Mouse (Mus musculus) heart, embryonic 12.5 days (tissue): ENCODE data around the gene Dvl1. TPM values are rescaled to one million over a fixed set of nuclear protein-coding genes. Genes with fewer than 3 reads are reported as not detected.

Experiments used
- ATAC-seq: fragments of 200-750 bp; cut with Nextera tagmentation; 2 replicates; pipeline ENCODE4 v1.8.0; 2017; ENCODE audit warnings: moderate TSS enrichment, moderate library complexity; ENCODE audit not compliant: insufficient number of reproducible peaks, low FRiP score
- H3K27ac ChIP-seq: fragments of 300-500 bp; sonication (generic); 2 replicates; pipeline ENCODE4 v1.5.1; 2016; ENCODE audit warnings: mild to moderate bottlenecking, moderate library complexity; ENCODE audit not compliant: poor library complexity, severe bottlenecking
- H3K27me3 ChIP-seq: fragments of 300-500 bp; sonication (generic); replicated peaks from 2 replicates; pipeline ENCODE4 v1.6.1; 2016; ENCODE audit warnings: mild to moderate bottlenecking, moderate library complexity
- H3K36me3 ChIP-seq: fragments of 300-500 bp; sonication (generic); 2 replicates; pipeline ENCODE4 v1.6.1; 2016; ENCODE audit warnings: mild to moderate bottlenecking, moderate library complexity
- H3K4me1 ChIP-seq: fragments of 300-500 bp; sonication (generic); replicated peaks from 2 replicates; pipeline ENCODE4 v1.6.1; 2016; ENCODE audit warnings: mild to moderate bottlenecking
- H3K4me2 ChIP-seq: fragments of 300-500 bp; sonication (generic); 2 replicates; pipeline ENCODE4 v1.6.1; 2016; ENCODE audit warnings: mild to moderate bottlenecking, moderate library complexity
- H3K4me3 ChIP-seq: fragments of 300-500 bp; sonication (generic); 2 replicates; pipeline ENCODE4 v1.5.1; 2016; ENCODE audit warnings: mild to moderate bottlenecking
- H3K9ac ChIP-seq: fragments of 300-500 bp; sonication (generic); 2 replicates; pipeline ENCODE4 v1.6.1; 2016; ENCODE audit warnings: mild to moderate bottlenecking, moderate library complexity
- H3K9me3 ChIP-seq: fragments of 300-500 bp; sonication (generic); replicated peaks from 2 replicates; pipeline ENCODE4 v1.6.1; 2016; ENCODE audit warnings: mild to moderate bottlenecking, moderate library complexity
- WGBS: fragments of 180-500 bp; shearing (Covaris S2); methylation state at CpG from one replicate; pipeline ENCODE4 v1.1.7; 2016; 5-methylcytosine and 5-hydroxymethylcytosine counted together
- polyA plus RNA-seq: library from polyadenylated mRNA; unstranded; fragments of >200 nt; fragmentation: Nextera tagmentation; extraction: Ambion mirVana; gene quantifications from 2 replicates; pipeline ENCODE4 v1.2.1, GENCODE M21; 2016

Gene Dvl1
- polyA plus RNA-seq, 1 experiment from 2014 or later = 9.4 TPM

DNA sequence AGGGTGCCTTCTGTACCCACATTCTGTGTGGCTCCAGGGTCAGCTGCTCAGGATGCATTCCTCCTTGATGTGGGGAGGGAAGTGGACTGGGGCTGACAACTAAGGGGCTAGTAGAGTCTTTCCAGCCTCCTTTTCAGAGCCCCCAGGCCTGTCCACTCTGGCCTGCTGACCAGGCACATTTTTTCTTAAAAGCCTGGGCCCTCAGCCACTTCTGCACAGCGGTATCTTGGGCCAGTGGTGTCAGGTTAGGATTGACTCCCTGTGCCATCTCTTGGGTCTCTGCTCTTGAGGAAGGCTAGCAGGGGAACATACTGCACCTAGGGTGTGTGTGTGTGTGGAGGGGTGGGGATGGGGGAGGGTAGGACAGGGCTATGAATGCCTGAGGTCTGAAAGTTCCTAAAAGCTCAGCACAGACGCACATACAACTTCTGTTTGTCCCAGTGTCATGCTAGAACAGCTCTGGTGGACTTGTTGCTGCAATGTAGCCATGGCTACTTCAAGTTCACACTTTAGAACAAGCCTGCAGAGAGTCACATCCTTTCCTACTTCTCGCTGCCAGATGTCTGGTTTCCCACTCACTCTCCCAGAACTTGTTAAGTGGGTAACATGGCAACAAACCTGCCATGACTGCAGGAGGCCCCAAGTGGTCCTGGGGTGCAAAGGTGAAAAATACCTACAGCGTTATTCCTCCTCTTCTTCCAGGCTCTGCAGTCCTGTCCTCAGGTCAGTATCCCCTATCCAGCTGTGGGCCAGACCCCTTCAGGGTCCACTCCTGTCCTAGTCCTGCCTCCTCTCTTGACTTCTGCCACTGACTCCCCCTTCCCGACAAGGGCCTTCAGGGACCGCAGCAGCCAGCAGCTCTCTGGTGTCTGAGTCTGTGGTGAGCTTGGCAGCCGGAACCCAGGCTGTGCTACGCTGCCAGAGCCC, 6.9 kb upstream of the Dvl1 start:
- Histone ChIP-seq H3K4me2 (peak overlapping the region; percentile 95), H3K9me3 (no peaks in the 10 kb centered on the region), H3K9ac (peak overlapping the region; percentile 80), H3K4me1 (peaks cover 45% of the 10 kb centered on the region), H3K27me3 (peaks cover 4% of the 10 kb centered on the region; the same call in 1 of the 2 replicates), H3K4me3 (peak overlapping the region; percentile 56), H3K27ac (peak overlapping the region; percentile 77), H3K36me3 (peaks cover 23% of the 10 kb centered on the region)
- 10% methylated on average over 8 of the region's 8 CpGs for WGBS
- ATAC-seq = no peak

DNA sequence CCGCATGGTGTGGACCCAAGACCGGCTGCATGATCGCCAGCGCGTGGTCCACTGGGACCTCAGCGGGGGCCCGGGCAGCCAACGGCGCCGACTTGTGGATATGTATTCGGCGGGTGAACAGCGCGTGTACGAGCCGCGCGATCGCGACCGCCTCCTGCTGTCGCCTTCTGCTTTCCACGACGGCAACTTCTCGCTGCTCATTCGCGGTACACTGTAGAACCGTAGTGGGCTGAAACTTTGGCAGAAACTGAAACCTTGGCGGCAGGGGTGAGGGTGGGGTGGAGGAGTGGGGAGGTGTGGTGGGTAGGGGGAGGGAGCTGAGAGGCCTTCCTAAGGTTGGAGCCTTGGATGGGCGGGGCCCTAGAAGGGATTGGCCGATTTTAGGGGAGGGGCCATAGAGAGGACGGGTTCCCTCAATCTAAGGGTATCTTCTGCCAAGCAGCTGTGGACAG, 6.2 kb upstream of the Dvl1 start:
- H3K9ac ChIP-seq = peak overlapping the region; percentile 80
- H3K36me3 ChIP-seq = peaks cover 23% of the 10 kb centered on the region
- H3K27me3 ChIP-seq = peaks cover 4% of the 10 kb centered on the region; the same call in 1 of the 2 replicates
- H3K4me2 ChIP-seq = peak overlapping the region; percentile 95
- no peak overlapping the region for H3K27ac ChIP-seq
- under 1% methylated on average over 32 of the region's 32 CpGs for WGBS
- H3K9me3 ChIP-seq = no peaks in the 10 kb centered on the region
- peak overlapping the region; percentile 56 for H3K4me3 ChIP-seq
- ATAC-seq = peak; percentile 58
- peaks cover 45% of the 10 kb centered on the region for H3K4me1 ChIP-seq

DNA sequence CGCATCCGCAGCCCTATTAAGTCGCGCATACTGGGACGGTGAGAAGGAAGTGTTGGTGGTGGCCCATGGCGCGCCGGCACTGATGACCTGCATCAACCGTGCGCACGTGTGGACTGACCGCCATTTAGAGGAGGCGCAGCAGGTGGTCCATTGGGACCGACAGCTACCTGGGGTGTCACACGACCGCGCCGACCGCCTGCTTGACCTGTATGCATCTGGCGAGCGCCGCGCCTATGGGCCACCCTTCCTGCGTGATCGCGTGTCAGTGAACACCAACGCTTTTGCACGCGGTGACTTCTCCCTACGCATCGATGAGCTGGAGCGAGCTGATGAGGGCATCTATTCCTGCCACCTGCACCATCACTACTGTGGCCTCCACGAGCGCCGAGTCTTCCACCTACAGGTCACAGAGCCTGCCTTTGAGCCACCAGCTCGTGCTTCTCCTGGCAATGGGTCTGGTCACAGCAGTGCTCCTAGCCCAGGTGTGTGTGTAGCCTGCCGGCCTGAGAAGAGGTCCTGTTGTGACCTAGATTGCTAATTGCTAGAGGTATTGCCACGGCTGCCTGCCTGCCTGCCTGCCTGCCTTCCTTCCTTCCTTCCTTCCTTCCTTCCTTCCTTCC, 5.4 kb upstream of the Dvl1 start:
- Histone ChIP-seq H3K27me3 (peaks cover 4% of the 10 kb centered on the region; the same call in 1 of the 2 replicates), H3K27ac (no peak overlapping the region), H3K4me2 (peak overlapping the region; percentile 95), H3K9me3 (no peaks in the 10 kb centered on the region), H3K4me3 (0 out of 2 replicates have a peak overlapping the region, but pooled peaks have one; percentile 56), H3K9ac (no peak overlapping the region), H3K4me1 (peaks cover 51% of the 10 kb centered on the region), H3K36me3 (peaks cover 23% of the 10 kb centered on the region)
- WGBS = 43% methylated on average over 38 of the region's 38 CpGs
- no peak for ATAC-seq

DNA sequence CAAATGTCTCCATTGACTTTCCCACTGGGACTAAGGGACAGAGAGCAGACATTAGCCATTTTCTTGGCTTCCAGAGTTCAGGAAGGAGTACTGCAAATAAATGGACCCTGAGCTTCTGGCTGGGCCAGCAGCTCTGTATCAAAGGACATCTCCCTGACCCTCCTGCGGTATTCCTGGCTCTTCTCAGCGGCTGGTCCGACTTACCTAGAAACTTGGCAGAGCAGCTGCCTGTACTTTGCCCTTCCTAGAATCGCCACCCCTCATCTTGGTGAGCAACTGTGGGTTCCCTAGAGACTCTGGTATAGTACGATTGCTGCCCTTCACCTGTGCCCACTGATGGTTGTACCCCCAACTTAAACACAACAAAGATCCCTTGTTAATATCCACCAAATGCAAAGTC, 4.0 kb upstream of the Dvl1 start:
- H3K36me3 ChIP-seq = peaks cover 23% of the 10 kb centered on the region
- H3K4me2 ChIP-seq = no peak overlapping the region
- no peaks in the 10 kb centered on the region for H3K9me3 ChIP-seq
- 85% methylated on average over 5 of the region's 5 CpGs for WGBS
- no peak overlapping the region for H3K27ac ChIP-seq
- peaks cover 4% of the 10 kb centered on the region; the same call in 1 of the 2 replicates for H3K27me3 ChIP-seq
- H3K4me1 ChIP-seq = peaks cover 46% of the 10 kb centered on the region
- no peak for ATAC-seq
- H3K9ac ChIP-seq = no peak overlapping the region
- H3K4me3 ChIP-seq = no peak overlapping the region

DNA sequence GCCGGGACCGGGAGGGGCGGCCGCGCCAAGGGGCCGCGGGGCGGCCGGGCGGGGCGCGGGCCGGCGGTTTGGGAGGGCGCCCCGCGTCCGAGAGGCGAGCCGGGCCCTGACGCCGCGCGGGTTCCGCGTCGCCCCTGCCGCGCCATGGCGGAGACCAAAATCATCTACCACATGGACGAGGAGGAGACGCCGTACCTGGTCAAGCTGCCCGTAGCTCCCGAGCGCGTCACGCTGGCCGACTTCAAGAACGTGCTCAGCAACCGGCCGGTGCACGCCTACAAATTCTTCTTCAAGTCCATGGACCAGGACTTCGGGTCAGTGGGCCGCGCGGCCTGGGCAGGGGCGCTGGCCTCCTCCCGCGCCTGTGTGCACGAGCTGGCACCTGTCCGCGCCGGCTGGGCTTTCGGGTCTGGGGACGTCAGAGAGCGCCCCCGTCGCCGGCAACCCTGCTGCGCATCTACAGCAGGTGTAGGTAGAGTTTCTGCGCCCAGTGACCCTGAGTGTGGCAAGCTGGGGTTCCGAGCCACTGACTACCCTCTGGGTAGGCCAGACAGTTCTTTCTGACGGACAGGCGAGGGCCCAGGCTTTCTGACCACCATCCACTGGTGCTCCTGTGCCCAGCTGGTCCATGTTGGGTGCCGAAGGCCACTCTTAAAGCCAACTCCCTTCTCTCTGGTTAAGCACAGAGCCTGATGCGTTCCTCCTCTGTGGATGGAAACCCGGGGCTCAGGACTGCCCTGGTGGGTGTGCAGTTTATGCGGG, 570 bp downstream of the Dvl1 start:
- peak; percentile 74 for ATAC-seq
- Histone ChIP-seq H3K4me3 (peak overlapping the region; percentile 90), H3K4me1 (peaks cover 23% of the 10 kb centered on the region), H3K9me3 (no peaks in the 10 kb centered on the region), H3K27ac (peak overlapping the region; percentile 27), H3K36me3 (peaks cover 13% of the 10 kb centered on the region), H3K4me2 (peak overlapping the region; percentile 76), H3K27me3 (no peaks in the 10 kb centered on the region), H3K9ac (peak overlapping the region; percentile 91)
- WGBS = 3% methylated on average over 68 of the region's 69 CpGs

DNA sequence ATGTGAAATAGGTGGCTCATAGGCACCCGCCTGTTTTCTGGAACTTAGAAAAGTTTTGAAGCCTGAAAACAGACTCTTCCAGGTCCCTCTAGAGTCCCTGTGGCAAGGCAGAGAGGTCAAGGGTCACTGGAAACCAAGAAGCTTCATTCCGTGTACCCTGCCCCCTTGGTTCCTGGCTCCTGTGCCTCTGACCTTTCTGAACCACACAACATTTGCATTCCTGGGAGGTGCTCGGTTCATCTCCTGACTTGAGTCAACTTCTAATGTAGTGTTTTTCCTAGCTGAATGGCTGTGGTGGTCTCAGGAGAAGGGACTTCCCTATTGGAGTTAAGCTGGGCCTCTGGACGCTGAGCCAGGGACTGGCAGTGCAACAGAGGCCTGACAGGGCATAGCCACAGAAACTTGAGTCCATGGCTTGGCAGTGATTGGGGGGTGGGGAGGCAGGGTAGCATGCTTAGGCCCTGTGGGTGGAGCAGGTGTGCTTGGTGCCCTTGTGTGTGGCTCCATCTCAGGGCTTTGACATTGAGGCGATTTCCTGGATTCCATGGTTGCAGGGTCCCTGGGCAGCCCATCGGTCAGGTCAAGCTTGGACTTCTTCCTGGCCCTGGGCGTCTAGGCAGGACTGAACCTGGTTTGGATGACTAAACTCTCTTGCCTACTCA, 1.4 kb downstream of the Dvl1 start:
- WGBS = 64% methylated on average over 7 of the region's 7 CpGs
- no peak for ATAC-seq

DNA sequence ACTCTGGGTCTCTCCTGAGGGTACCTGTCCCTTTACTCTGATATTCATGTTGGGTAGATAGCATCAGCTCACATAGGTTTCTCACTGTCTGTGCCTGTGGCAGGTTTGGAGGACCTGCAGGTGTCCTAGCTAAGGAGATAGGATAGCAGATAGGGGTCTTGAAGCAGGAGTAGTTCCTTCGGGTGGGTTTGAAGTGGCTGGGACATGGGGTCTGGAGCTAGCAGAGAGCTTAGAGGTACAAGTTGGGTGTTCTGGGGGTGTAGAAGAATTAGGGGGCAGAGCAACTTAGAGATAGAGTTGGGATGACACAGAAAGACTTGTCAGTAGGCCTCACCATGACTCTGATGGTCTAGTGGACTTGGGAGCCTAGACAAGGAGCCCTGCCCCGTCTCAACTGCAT, 2.2 kb downstream of the Dvl1 start:
- Histone ChIP-seq H3K4me1 (peaks cover 23% of the 10 kb centered on the region), H3K4me2 (no peak overlapping the region), H3K9ac (no peak overlapping the region), H3K4me3 (no peak overlapping the region), H3K27ac (no peak overlapping the region), H3K9me3 (no peaks in the 10 kb centered on the region), H3K27me3 (no peaks in the 10 kb centered on the region), H3K36me3 (peaks cover 9% of the 10 kb centered on the region)
- WGBS = 85% methylated on average over 2 of the region's 2 CpGs
- no peak for ATAC-seq

More for the DNA sequence above, 1.4 kb downstream of the Dvl1 start:
- no peaks in the 10 kb centered on the region for H3K27me3 ChIP-seq
- peak overlapping the region; percentile 90 for H3K4me3 ChIP-seq
- H3K9me3 ChIP-seq = no peaks in the 10 kb centered on the region
- peaks cover 23% of the 10 kb centered on the region for H3K4me1 ChIP-seq
- peak overlapping the region; percentile 76 for H3K4me2 ChIP-seq
- H3K9ac ChIP-seq = peak overlapping the region; percentile 91
- H3K27ac ChIP-seq = no peak overlapping the region
- H3K36me3 ChIP-seq = peaks cover 10% of the 10 kb centered on the region

DNA sequence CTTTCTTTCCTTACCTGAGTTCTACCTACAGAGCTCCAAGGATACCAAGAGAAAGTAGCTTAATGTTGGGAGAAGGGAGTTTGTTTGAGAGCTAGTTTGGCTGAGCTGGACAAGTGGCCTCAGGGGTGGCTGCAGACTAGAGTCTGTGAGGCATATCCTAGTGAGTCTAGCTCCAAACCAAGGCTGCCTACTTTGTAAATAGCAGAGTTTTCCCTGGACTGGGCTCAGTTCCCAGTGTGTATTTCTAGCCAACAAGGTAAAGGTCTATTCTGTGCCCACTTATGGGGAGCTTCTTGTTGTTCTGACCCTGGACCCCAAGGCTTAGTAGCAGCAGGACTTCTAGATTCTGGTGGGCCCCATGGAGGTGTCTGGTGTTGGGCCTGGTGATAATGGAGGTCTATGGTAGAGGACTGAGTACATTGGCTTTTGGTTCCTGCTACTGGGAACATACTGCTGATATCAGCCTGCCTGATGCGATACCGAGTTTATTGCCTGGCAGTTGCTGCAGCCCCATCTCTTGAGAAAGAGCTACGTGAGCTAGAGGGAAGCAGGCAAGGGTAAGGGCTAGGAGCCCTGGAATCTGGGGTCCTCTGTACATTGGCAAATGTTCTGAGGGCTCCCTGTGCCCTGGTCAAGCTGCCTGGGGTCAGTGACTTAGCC, 2.7 kb downstream of the Dvl1 start:
- no peaks in the 10 kb centered on the region for H3K27me3 ChIP-seq
- H3K9ac ChIP-seq = no peak overlapping the region
- ATAC-seq = no peak
- H3K9me3 ChIP-seq = no peaks in the 10 kb centered on the region
- peaks cover 23% of the 10 kb centered on the region for H3K4me1 ChIP-seq
- H3K4me3 ChIP-seq = no peak overlapping the region
- H3K36me3 ChIP-seq = peaks cover 14% of the 10 kb centered on the region
- WGBS = 89% methylated on average over 3 of the region's 3 CpGs
- no peak overlapping the region for H3K27ac ChIP-seq
- no peak overlapping the region for H3K4me2 ChIP-seq

DNA sequence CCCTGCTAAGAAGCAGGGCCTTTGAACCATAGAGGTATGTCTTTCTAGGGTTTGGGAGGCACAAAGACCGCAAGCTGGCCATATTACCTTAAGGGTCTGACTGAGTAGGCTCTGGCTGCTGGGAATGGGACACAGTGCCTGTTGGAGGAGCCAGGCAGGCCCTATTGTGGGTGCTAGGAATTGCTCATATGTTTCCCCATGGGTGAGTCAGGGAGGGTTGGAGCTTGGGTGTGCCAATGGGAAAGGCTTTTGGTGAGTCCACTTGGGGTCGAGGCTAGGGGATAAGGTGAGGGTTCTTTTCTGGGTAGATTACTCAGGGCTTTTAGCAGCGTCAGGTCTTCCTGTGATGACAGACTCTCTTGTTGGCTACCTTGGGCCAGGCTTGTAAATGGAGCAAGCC, 4.2 kb downstream of the Dvl1 start:
- Histone ChIP-seq H3K9me3 (no peaks in the 10 kb centered on the region), H3K4me2 (no peak overlapping the region), H3K27ac (no peak overlapping the region), H3K4me3 (no peak overlapping the region), H3K4me1 (peaks cover 22% of the 10 kb centered on the region), H3K36me3 (peaks cover 29% of the 10 kb centered on the region), H3K27me3 (no peaks in the 10 kb centered on the region), H3K9ac (no peak overlapping the region)
- 88% methylated on average over 3 of the region's 3 CpGs for WGBS
- ATAC-seq = no peak

DNA sequence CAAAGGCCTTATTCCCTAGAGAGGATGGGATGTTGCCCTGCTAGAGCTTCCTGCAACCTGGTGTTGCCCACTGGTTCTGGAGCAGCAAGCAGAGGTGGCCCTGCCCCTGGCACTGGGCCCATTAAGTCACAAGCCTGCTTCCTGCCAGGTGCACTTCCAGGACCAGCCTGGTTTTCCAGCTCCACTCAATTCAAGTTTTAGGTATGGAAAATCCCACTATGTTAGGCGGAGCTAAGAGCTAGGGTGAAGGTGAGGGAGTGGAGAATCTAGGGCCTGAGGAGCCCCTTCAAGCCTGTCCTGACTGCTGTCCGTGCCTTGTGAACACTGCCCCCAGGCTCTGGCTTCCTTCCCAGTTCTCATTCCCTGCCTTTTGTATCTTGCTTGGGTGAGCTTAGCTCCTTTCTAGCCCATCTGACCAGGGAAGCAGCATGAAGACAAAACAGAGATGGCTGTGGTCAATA, 4.8 kb downstream of the Dvl1 start:
- 81% methylated on average over 2 of the region's 2 CpGs for WGBS
- Histone ChIP-seq H3K36me3 (peaks cover 35% of the 10 kb centered on the region), H3K4me2 (no peak overlapping the region)

More for the DNA sequence above, 4.8 kb downstream of the Dvl1 start:
- Histone ChIP-seq H3K4me3 (no peak overlapping the region), H3K27ac (no peak overlapping the region), H3K9me3 (no peaks in the 10 kb centered on the region), H3K4me1 (peaks cover 17% of the 10 kb centered on the region), H3K9ac (no peak overlapping the region), H3K27me3 (no peaks in the 10 kb centered on the region)
- ATAC-seq = no peak
